ENCODE assay signal across 22 mouse cellular contexts in genomic region chr10:77145946-77146345, GRCm38 (mm10). TPM values are rescaled to one million over a fixed set of nuclear protein-coding genes. Genes with fewer than 3 reads are reported as not detected.
A peak's percentile ranks its signal among the peaks of the same experiment; 100 is the strongest.
DNase-seq lines count a peak whose midpoint lies in the region; ATAC-seq and TF ChIP-seq lines count a peak whose summit lies in the region.
"Had no signal": no experiment of that assay in that cellular context is flagged by ENCODE, and none has a peak within 500 bp of the region (broad histone marks: within the 10 kb centered on the region; RNA-seq: fewer than 3 reads in every experiment).

No protein-coding gene starts in this region.

- no peak overlapping the region for H3K4me2 ChIP-seq in hindbrain, embryonic 11.5 days (replicated peaks; ENCODE audit: low read depth, low read length)
- H3K4me2 ChIP-seq in kidney, postnatal 0 days (ENCODE audit: low read length), result no peak overlapping the region
- no peak overlapping the region for H3K4me2 ChIP-seq in midbrain, embryonic 16.5 days (ENCODE audit: low read length)
- H3K4me2 ChIP-seq: embryonic facial prominence, embryonic 13.5 days; forebrain, embryonic 13.5 days; heart, embryonic 11.5 days; heart, embryonic 15.5 days; hindbrain, embryonic 15.5 days had no signal

- no peak for TF ChIP-seq CTCF in kidney, postnatal 0 days (IDR thresholded peaks at IDR 0.05; ENCODE audit: low read depth)

- H3K27me3 ChIP-seq in hindbrain, embryonic 10.5 days (ENCODE audit: insufficient read depth, poor library complexity, severe bottlenecking), result no peaks in the 10 kb centered on the region
- no peaks in the 10 kb centered on the region for H3K27me3 ChIP-seq in hindbrain, embryonic 11.5 days (ENCODE audit: control insufficient read depth, insufficient read depth, low read length)
- H3K27me3 ChIP-seq in kidney, postnatal 0 days (ENCODE audit: insufficient read depth, low read length), result no peaks in the 10 kb centered on the region
- no peaks in the 10 kb centered on the region for H3K27me3 ChIP-seq in midbrain, embryonic 10.5 days (ENCODE audit: low read depth, poor library complexity, severe bottlenecking)
- H3K27me3 ChIP-seq in midbrain, embryonic 16.5 days (ENCODE audit: control insufficient read depth, insufficient read depth, low read depth, low read length), result no peaks in the 10 kb centered on the region
- no peaks in the 10 kb centered on the region for H3K27me3 ChIP-seq in embryonic facial prominence, embryonic 10.5 days (replicated peaks; ENCODE audit: low read depth, poor library complexity, severe bottlenecking)
- H3K27me3 ChIP-seq: embryonic facial prominence, embryonic 13.5 days; forebrain, embryonic 13.5 days; heart, embryonic 15.5 days; hindbrain, embryonic 15.5 days had no signal

- DNase-seq in hindbrain, embryonic 10.5 days (ENCODE audit: low spot score), result no peak
- no peak for DNase-seq in hindbrain, embryonic 11.5 days (ENCODE audit: low spot score)
- DNase-seq in kidney, postnatal 0 days (ENCODE audit: low spot score), result no peak
- no peak for DNase-seq in kidney, adult 9 months
- DNase-seq in midbrain, embryonic 10.5 days (ENCODE audit: low spot score), result no peak
- DNase-seq in embryonic facial prominence, embryonic 10.5 days (ENCODE audit: low spot score), result no peak
- no peak for DNase-seq in urinary bladder, adult 18-20 months (ENCODE audit: low spot score in 2 of 2)
- DNase-seq: adrenal gland, postnatal 14 days; cerebellum, adult 11-12 months; cerebellum, adult 9-10 months; cerebellum, postnatal 25 days; gastrocnemius, postnatal 36 days; heart, adult 11 months; heart, postnatal 14 days had no signal

- H3K4me3 ChIP-seq in hindbrain, embryonic 10.5 days, result no peak overlapping the region
- H3K4me3 ChIP-seq in hindbrain, embryonic 11.5 days (ENCODE audit: low read depth, low read length), result no peak overlapping the region
- no peak overlapping the region for H3K4me3 ChIP-seq in kidney, postnatal 0 days (replicated peaks; ENCODE audit: low read depth, low read length)
- no peak overlapping the region for H3K4me3 ChIP-seq in midbrain, embryonic 10.5 days
- no peak overlapping the region for H3K4me3 ChIP-seq in midbrain, embryonic 16.5 days (ENCODE audit: low read depth, low read length)
- H3K4me3 ChIP-seq in embryonic facial prominence, embryonic 10.5 days, result no peak overlapping the region
- H3K4me3 ChIP-seq: embryonic facial prominence, embryonic 13.5 days; forebrain, embryonic 13.5 days; heart, embryonic 15.5 days; hindbrain, embryonic 15.5 days had no signal

- H3K9me3 ChIP-seq in hindbrain, embryonic 10.5 days, result no peaks in the 10 kb centered on the region
- no peaks in the 10 kb centered on the region for H3K9me3 ChIP-seq in hindbrain, embryonic 11.5 days (ENCODE audit: control insufficient read depth, low read length)
- no peaks in the 10 kb centered on the region for H3K9me3 ChIP-seq in kidney, postnatal 0 days (replicated peaks; ENCODE audit: low read length)
- no peaks in the 10 kb centered on the region for H3K9me3 ChIP-seq in midbrain, embryonic 10.5 days (replicated peaks)
- H3K9me3 ChIP-seq in midbrain, embryonic 16.5 days (replicated peaks; ENCODE audit: control insufficient read depth, low read length, poor library complexity, severe bottlenecking), result no peaks in the 10 kb centered on the region
- H3K9me3 ChIP-seq in embryonic facial prominence, embryonic 10.5 days, result no peaks in the 10 kb centered on the region
- H3K9me3 ChIP-seq: embryonic facial prominence, embryonic 13.5 days; forebrain, embryonic 13.5 days; G1E; heart, embryonic 15.5 days; hindbrain, embryonic 15.5 days had no signal

- peaks cover 67% of the 10 kb centered on the region for H3K4me1 ChIP-seq in hindbrain, embryonic 10.5 days (replicated peaks)
- peaks cover 5% of the 10 kb centered on the region for H3K4me1 ChIP-seq in hindbrain, embryonic 11.5 days (replicated peaks; ENCODE audit: control insufficient read depth, insufficient read depth, low read length)
- H3K4me1 ChIP-seq in kidney, postnatal 0 days (replicated peaks; ENCODE audit: insufficient read depth, low read length), result peaks cover 47% of the 10 kb centered on the region
- H3K4me1 ChIP-seq in midbrain, embryonic 10.5 days, result peaks cover 65% of the 10 kb centered on the region
- peaks cover 13% of the 10 kb centered on the region for H3K4me1 ChIP-seq in midbrain, embryonic 16.5 days (ENCODE audit: control insufficient read depth, insufficient read depth, low read length)
- H3K4me1 ChIP-seq in embryonic facial prominence, embryonic 10.5 days, result peaks cover 66% of the 10 kb centered on the region

- H3K27ac ChIP-seq in hindbrain, embryonic 10.5 days, result peak overlapping the region; percentile 54
- no peak overlapping the region for H3K27ac ChIP-seq in hindbrain, embryonic 11.5 days (ENCODE audit: low read depth, low read length)
- peak overlapping the region; percentile 89 for H3K27ac ChIP-seq in kidney, postnatal 0 days
- H3K27ac ChIP-seq in midbrain, embryonic 10.5 days (replicated peaks), result peak overlapping the region; percentile 63
- H3K27ac ChIP-seq in midbrain, embryonic 16.5 days (ENCODE audit: low read length), result no peak overlapping the region
- peak overlapping the region; percentile 54 for H3K27ac ChIP-seq in embryonic facial prominence, embryonic 10.5 days (replicated peaks)
- H3K27ac ChIP-seq: embryonic facial prominence, embryonic 13.5 days; forebrain, embryonic 13.5 days; heart, embryonic 15.5 days; hindbrain, embryonic 15.5 days had no signal

- WGBS in hindbrain, embryonic 10.5 days, result 41% methylated on average over 1 of the region's 1 CpGs
- WGBS in hindbrain, embryonic 11.5 days, result 47% methylated on average over 1 of the region's 1 CpGs
- 60% methylated on average over 1 of the region's 1 CpGs for WGBS in kidney, postnatal 0 days
- WGBS in midbrain, embryonic 10.5 days, result 54% methylated on average over 1 of the region's 1 CpGs
- 31% methylated on average over 1 of the region's 1 CpGs for WGBS in midbrain, embryonic 16.5 days
- WGBS in embryonic facial prominence, embryonic 10.5 days, result 56% methylated on average over 1 of the region's 1 CpGs

- H3K36me3 ChIP-seq in hindbrain, embryonic 10.5 days, result peaks cover 21% of the 10 kb centered on the region
- H3K36me3 ChIP-seq in hindbrain, embryonic 11.5 days (ENCODE audit: control insufficient read depth, insufficient read depth, low read length), result no peaks in the 10 kb centered on the region
- H3K36me3 ChIP-seq in kidney, postnatal 0 days (ENCODE audit: insufficient read depth, low read length), result no peaks in the 10 kb centered on the region
- H3K36me3 ChIP-seq in midbrain, embryonic 10.5 days, result peaks cover 26% of the 10 kb centered on the region
- H3K36me3 ChIP-seq in midbrain, embryonic 16.5 days (ENCODE audit: control insufficient read depth, insufficient read depth, low read length), result no peaks in the 10 kb centered on the region
- H3K36me3 ChIP-seq in embryonic facial prominence, embryonic 10.5 days (replicated peaks), result peaks cover 17% of the 10 kb centered on the region
- H3K36me3 ChIP-seq: embryonic facial prominence, embryonic 13.5 days; heart, embryonic 15.5 days; hindbrain, embryonic 15.5 days had no signal

- no peak for ATAC-seq in hindbrain, embryonic 11.5 days (ENCODE audit: low FRiP score)
- ATAC-seq in kidney, postnatal 0 days (replicated peaks; ENCODE audit: low FRiP score, low read depth), result no peak
- no peak for ATAC-seq in midbrain, embryonic 16.5 days
- ATAC-seq: activated CD4-positive, CD25-positive, alpha-beta regulatory T cell, adult 4 months; forebrain, embryonic 13.5 days had no signal

- H3K9ac ChIP-seq in hindbrain, embryonic 11.5 days (ENCODE audit: low read depth, low read length), result no peak overlapping the region
- H3K9ac ChIP-seq in kidney, postnatal 0 days (ENCODE audit: low read depth, low read length), result no peak overlapping the region
- no peak overlapping the region for H3K9ac ChIP-seq in midbrain, embryonic 16.5 days (ENCODE audit: low read depth, low read length)
- H3K9ac ChIP-seq: embryonic facial prominence, embryonic 13.5 days; forebrain, embryonic 13.5 days; heart, embryonic 15.5 days; hindbrain, embryonic 15.5 days had no signal

RNA-seq across cellular contexts. Expression of gene Col18a1, which starts 20.4 kb away (rescaled TPM):
- polyA plus RNA-seq in hindbrain, embryonic 10.5 days (2016; fragmentation: Nextera tagmentation; extraction: Ambion mirVana), result 147 and 167 TPM in 2 replicates
- polyA plus RNA-seq in hindbrain, embryonic 11.5 days (2014; fragmentation: Nextera tagmentation; extraction: Ambion mirVana), result 40.4 and 48.3 TPM in 2 replicates
- polyA plus RNA-seq in kidney, postnatal 0 days (2015; fragmentation: Nextera tagmentation; extraction: Ambion mirVana), result 178 and 197 TPM in 2 replicates
- 146 and 155 TPM in 2 replicates for polyA plus RNA-seq in midbrain, embryonic 10.5 days (2016; fragmentation: Nextera tagmentation; extraction: Ambion mirVana)
- 20.4 and 25.3 TPM in 2 replicates for polyA plus RNA-seq in midbrain, embryonic 16.5 days (2015; fragmentation: Nextera tagmentation; extraction: Ambion mirVana)
- polyA plus RNA-seq in embryonic facial prominence, embryonic 10.5 days (2016; fragmentation: Nextera tagmentation; extraction: Ambion mirVana), result 184 and 201 TPM in 2 replicates

Comparison
In these comparisons a context has a peak if more than half of its experiments do, and no peak if none do; other contexts are left out.
1. H3K27ac ChIP-seq: peak in hindbrain, embryonic 10.5 days (single experiment), kidney, postnatal 0 days (single experiment), midbrain, embryonic 10.5 days (single experiment) and embryonic facial prominence, embryonic 10.5 days (single experiment); none in hindbrain, embryonic 11.5 days (single experiment) and midbrain, embryonic 16.5 days (single experiment).